Mouse (Mus musculus): Measurements from ENCODE around the gene Tmem74b. TPM values are rescaled to one million over a fixed set of nuclear protein-coding genes. Genes with fewer than 3 reads are reported as not detected.

Tmem74b gene
- not detected in 2 replicates for total RNA-seq (2017)

- no peak for ATAC-seq (replicated peaks; ENCODE audit: low read depth, poor library complexity, severe bottlenecking)
Measured at GRCm38 (mm10) chr2:151701231-151702145, at the start of gene Tmem74b. Gene Tmem74b, plus strand, starts transcription at chr2:151702008.

- ATAC-seq (replicated peaks; ENCODE audit: low read depth, poor library complexity, severe bottlenecking) = peak; percentile 74
Measured at GRCm38 (mm10) chr2:151652053-151652452, 49.8 kb upstream of the Tmem74b start.

- ATAC-seq (replicated peaks; ENCODE audit: low read depth, poor library complexity, severe bottlenecking) = no peak
Measured at GRCm38 (mm10) chr2:151668433-151668832, 33.4 kb upstream of the Tmem74b start, which contains the start of gene Rad21l. Gene Rad21l, minus strand, starts transcription at chr2:151668533.

DNA sequence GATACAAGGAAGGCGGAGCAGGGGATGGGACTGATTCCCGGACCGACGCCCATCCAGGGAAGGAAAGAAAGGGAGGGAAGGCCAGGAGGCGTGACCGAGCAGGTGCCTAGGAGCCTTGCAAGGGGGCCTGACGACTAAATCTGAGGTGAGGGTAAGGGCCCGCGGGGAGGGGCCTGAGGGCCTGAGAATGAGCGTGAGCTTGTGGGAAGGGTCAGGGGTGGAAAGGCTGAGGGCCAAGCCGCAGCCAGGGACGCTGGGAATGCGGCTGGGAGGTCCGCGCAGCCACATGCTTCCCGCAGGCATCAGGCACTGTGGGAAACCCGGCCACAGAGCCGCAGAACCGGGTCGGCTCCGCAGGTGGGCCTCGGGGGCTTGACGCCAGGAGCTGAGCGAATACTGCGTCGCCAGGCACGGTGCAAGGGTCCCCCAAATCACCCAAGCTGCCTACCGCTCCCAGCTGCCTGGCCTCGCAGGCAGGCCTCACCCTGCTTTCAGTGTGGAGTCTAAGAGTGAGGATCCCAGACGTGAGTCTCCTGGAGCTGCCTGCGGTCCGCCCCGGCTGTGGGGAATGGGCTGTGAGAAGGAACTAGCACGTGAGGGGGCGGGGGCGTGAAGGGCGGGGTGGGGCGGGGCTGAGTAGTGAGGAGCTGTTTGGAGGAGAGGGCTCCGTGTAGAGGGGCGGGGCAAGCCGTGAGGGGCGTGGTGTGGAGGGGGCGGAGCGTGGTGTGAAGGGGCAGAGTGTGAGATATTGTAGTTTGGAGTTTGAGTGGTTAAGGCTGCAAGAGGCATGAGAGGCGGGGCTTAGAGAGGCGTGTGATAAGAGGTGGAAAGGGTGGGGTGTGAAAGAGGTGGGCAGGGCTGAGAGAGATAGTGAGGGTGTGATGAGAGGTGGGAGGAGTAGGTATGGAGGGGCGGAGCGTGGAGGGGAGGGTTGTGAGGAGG lies 31.5 kb upstream of the Tmem74b start:
- peak; percentile 62 for ATAC-seq (replicated peaks; ENCODE audit: low read depth, poor library complexity, severe bottlenecking)

GRCm38 (mm10) chr2:151670968-151671329 lies 30.9 kb upstream of the Tmem74b start:
- ATAC-seq (replicated peaks; ENCODE audit: low read depth, poor library complexity, severe bottlenecking) = no peak

DNA sequence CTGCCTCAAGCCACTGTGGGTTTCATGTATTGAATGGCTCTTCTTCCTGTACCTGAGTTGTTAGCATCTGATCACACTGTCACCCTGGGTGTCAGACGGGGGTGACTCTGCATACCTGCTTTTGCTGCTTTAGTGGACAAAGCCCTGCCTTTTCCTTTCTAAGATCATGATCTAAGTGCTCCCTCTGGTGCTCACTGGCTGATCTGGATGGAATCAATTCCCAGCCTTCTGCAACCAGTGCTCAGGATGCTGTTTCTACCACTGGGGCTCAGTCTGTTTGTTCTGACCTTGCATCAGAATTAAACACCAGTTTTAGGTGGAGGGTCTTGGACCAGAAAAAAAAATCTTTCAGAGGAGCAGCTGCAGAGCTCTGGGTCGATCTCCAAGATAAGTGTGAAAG lies 25.6 kb upstream of the Tmem74b start:
- no peak for ATAC-seq (replicated peaks; ENCODE audit: low read depth, poor library complexity, severe bottlenecking)

DNA sequence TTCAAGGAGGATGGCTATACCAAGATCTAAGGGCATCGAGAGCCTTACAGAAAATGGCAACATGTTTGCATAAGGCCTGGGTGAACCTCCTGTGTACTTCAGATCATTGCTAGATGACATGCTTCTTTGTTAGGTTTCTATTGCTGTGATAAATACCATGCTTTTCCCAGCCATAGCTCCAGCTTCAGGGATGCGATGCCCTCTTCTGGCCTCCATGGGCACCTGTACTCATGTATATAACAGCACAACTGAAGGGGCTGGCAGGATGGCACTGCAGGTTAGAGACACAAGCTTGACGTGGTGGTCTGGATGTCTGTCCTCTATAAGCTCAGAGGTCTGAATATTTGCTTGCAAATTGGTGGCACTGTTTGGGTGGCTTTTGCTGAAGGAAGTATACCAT lies 19.5 kb upstream of the Tmem74b start:
- ATAC-seq (replicated peaks; ENCODE audit: low read depth, poor library complexity, severe bottlenecking) = peak; percentile 81

GRCm38 (mm10) chr2:151682976-151683375 lies 18.8 kb upstream of the Tmem74b start:
- no peak for ATAC-seq (replicated peaks; ENCODE audit: low read depth, poor library complexity, severe bottlenecking)

DNA sequence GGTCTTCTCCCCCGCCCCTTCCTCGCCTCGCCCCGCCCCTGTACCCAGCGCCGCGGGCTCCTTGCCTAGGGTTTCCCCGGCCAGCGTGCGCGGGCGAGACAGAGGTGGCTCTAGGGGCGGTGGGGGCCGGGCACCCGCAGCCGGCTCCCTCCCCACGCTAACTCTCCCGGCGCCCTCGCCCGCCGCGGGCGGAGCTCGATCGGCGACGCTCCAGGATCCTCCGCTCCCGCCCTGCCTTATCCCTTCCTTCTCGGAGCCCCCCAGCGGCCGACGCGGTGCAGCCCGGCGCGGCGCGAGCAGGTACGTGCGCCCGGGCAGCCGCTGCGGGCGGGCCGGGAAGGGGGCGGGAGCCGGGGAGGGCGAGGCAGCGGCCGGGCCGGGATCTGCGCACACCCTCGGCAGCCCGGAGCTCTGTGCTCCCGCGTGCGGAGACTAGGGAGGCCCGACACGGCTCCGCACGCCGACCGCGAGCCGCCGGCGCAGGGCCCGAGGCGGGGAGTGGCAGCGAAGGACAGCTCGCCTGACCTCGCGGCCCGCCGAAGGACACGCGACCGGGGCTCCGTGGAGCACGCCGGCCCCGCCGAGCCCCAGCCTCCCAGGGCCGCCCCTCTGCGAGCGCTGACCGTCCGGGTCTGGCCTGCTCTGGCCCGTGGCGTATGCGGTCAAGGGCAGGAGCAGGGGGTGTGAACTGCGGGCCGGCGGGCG lies 490 bp downstream of the Tmem74b start:
- ATAC-seq (replicated peaks; ENCODE audit: low read depth, poor library complexity, severe bottlenecking) = peak; percentile 64

DNA sequence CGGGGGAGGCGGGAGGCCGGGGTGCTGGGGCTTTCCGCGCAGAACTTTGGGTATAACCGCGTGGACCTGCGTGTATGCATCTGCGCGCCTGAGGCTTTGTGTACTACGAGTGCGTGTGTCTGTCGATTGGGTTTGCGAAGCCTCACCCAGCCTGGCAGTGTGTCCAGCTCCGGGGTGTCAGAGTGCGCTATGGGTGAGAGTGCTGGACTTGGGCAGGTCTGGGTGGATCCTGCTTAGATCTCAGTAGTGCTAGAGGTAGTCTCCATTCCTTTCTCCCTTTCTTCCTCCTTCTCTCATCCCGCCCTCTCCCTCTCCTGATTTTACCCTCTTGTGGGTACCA lies 1.0 kb downstream of the Tmem74b start:
- peak; percentile 19; the same call in 1 of the 2 replicates for ATAC-seq (replicated peaks; ENCODE audit: low read depth, poor library complexity, severe bottlenecking)

GRCm38 (mm10) chr2:151712647-151713046 lies 10.8 kb downstream of the Tmem74b start:
- peak; percentile 64 for ATAC-seq (replicated peaks; ENCODE audit: low read depth, poor library complexity, severe bottlenecking)

DNA sequence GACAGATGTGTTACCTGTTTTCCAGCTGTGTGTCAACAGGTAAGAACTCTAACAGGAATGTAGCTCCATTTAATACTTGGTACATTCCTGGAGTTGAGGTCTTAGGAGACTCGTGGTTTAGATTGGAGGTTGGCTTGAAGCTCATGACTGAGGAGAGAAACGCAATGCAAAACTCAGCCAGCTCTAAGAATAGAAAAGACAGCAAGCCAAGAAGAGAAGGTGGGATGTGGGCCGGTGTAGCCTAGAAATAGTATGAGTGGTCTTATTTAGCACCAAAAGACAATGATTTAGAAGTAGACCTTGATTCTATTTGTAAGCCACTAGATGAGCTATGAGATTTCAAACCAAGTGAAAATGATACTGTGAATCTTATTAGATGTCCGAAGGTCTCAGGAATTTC lies 13.7 kb downstream of the Tmem74b start:
- ATAC-seq (replicated peaks; ENCODE audit: low read depth, poor library complexity, severe bottlenecking) = no peak

GRCm38 (mm10) chr2:151716318-151717055 lies 14.7 kb downstream of the Tmem74b start:
- ATAC-seq (replicated peaks; ENCODE audit: low read depth, poor library complexity, severe bottlenecking) = no peak

DNA sequence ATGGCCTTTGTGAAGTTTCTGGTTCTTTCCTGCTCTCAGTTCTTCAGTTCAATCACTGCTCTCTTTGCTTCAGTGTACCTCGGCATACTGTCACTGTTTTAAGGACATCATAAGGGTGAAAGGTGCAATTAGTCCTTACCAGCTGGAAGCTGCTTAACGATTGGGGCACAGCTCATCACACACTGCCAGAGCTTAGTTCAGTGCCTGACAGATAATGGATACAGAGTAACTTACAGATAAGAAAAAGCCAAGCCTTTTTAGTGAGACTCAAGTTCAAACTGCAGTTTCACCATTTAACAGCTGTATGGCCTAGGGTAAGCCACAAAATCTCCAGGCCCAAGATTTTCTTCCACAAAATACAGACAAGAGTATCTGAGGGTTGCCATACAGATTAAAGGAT lies 22.3 kb downstream of the Tmem74b start:
- no peak for ATAC-seq (replicated peaks; ENCODE audit: low read depth, poor library complexity, severe bottlenecking)

GRCm38 (mm10) chr2:151733151-151733865 lies 31.5 kb downstream of the Tmem74b start:
- no peak for ATAC-seq (replicated peaks; ENCODE audit: low read depth, poor library complexity, severe bottlenecking)

DNA sequence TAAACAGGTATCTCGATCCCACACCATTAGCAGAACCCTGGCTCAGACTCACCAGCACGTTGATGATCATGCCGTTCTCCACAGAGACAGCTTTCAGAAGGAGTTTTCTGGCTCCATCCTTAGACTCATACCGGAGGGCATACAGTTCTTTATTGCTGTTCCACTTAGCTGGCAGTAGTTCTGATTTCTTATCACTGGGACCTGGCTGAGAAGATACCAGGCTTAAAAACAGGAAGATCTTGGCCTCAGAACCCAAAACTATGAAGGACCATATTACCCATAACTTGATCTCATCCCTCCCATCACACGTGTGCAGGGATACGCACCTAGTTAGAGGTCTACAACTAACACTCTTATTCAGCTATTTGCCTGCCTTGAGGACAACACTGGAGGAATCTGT lies 33.6 kb downstream of the Tmem74b start:
- ATAC-seq (replicated peaks; ENCODE audit: low read depth, poor library complexity, severe bottlenecking) = no peak

DNA sequence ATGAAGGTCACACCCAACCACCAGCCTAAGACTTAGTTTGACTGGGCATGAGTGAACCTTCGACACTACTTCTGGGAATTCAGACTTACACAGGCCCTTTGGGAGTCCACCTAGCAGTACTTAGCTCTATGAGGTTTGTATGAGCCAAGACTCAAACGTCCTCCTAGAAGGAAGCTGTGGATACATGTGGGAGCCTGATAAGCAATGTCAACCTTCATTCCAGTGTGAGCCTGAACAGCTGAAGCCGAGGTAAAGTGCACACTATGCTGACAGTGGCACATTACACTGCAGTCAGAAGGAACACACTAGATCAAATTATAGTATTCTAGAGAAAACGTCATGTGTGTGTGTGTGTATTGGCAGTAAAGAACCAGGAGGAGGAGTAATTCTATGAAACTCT lies 36.7 kb downstream of the Tmem74b start:
- no peak for ATAC-seq (replicated peaks; ENCODE audit: low read depth, poor library complexity, severe bottlenecking)

- ATAC-seq (replicated peaks; ENCODE audit: low read depth, poor library complexity, severe bottlenecking) = no peak
Measured at GRCm38 (mm10) chr2:151739081-151739480, 37.3 kb downstream of the Tmem74b start.

- ATAC-seq (replicated peaks; ENCODE audit: low read depth, poor library complexity, severe bottlenecking) = no peak
Measured at GRCm38 (mm10) chr2:151739505-151739904, 37.7 kb downstream of the Tmem74b start.
